Mouse (Mus musculus): ENCODE results near the gene Olfml1.

Olfml1 gene

DNA sequence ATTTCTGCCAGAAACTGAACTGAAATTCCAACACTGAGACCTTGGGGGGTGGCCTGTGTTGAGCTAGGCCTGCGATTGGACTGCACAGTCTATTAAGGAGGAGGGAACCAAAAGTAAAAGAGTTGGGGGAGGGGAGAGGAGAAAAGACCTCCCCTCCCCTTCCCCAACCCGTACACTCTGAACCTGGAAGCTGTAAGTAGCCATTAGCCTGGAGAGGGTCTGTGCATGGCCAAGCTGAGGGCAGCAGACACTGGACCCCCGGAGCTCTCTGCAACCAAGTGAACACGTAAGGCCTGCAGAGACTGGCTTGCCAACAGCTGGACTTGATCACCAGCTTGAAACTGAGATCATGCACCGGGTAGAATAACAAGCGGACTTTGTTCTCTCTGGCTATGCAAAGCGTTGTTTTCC, at the start of gene Olfml1:
TSS of gene Olfml1 (plus strand) at position 186 of the 411 bp plus-strand sequence.
- DNase-seq (ENCODE audit: low read depth), result no peak

DNA sequence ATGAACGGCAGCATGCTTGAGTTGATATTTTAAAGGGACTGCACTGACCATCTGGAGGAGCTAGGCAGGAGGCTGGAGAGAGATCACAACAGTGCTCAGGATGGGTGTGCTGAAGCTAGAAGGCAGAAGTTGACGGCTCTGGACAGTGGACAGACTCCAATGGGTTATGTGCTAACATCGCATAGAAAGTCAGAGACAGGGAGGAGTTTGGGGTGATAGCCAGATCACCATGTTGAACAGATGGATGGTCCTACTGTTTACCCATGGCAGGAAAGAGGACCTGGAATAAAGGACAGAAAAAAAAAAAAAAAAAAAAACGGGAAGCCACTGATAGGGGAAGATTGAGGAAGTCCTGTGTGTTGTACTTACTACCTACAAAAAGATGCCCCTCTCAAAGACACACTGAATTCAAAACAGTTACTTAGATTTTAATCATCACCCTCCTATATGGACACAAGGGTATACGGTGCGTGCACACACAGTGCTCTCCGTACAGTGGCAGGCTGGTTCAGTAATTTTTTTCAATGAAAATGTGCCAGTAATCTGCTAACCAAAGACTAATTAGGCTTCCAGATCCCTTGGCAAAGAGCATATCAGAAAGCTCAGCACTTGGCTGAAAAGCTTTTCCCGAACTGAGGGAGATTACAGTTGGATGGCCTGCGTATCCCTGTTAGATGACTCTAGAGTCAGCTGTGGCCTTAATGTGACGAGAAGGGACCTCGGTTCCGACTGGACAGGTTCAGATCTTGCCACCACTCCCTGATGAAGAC, 47.8 kb upstream of the Olfml1 start:
- DNase-seq (ENCODE audit: low read depth), result no peak

DNA sequence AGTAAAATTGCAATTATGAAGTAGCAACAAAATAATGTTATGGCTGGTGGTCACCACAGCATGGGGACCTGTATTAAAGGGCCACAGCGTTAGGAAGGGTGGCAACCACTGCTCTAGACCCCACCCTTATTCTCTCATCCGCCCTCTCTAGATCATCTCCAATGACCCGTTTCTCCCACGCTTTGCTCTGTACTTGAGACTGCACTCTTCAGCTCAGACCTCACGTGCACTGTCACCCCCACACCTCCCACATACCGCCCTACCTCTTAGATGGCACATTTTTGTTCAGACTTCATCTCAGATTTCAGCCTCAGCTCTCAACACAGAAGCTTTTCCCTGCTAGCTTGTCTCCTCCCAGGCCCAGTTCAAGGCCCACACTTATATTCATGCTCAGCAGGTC, 45.8 kb upstream of the Olfml1 start:
- DNase-seq (ENCODE audit: low read depth), result no peak

GRCm38 (mm10) chr7:107526299-107526698, 40.9 kb upstream of the Olfml1 start:
- peak; percentile 7 for DNase-seq (ENCODE audit: low read depth)

DNA sequence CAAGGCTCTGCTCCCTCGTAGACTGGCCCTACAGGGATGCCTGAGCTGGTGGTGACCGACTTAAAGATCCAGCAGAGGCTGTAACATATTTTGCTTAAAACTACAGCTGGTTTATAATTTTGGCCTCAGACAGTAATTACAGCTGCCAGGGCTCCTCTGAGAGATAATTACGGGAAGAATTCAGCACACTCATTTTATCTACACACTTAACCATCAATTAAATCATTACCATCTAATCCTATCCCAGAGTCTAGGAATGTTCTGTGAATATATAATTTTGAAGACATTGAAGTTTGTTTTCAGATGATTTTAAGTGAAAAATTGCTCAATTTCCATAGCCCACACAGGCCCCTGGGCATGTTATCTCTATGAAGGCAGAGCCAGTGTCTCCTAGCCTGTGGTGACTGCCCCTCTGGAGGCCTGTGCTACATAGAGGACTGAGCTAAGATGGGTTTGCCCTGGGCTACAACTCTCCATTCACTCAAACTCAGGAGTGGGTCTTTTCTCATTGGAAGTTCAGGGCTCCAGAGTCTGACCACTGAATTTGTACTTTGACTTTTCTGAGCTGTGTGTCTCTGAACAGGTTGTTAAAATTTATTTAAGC, 39.0 kb upstream of the Olfml1 start:
- no peak for DNase-seq (ENCODE audit: low read depth)

DNA sequence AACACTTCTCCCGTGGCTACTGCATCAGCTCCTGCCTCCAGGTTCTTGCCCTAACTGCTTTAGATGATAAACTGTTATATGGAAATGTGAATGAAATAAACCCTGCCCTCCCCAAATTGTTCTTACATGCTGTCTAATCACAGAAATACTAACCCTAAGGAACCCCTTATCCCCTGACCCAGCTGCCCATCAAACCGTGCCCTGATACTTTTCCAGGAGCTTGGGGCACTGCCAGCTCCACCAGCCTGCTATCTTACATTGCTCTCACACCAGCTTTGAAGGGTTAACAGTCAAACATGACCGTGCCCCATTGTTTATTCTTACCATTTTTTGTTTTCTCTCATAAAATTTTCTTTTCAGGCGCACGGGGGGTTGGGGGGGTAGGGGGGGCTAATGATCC, 37.9 kb upstream of the Olfml1 start:
- DNase-seq (ENCODE audit: low read depth), result no peak

DNA sequence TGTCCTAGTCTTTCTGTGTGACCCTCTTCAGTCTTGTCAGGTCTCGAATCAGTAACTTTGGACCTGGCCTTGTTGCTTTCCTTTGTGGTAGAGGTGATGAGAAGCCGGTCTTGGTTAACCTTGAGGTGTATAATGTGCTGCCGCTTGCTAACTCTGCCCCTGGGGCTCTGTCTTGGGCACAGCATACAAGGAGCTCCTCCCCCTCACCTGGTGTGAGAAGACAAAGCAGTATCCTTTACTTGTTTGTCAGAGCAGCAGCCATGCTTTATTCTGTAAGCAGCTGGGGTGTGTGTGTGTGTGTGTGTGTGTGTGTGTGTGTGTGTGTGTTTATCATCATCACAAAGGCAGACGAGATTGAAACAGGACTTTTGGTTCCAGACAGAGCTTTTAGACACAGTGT, 31.9 kb upstream of the Olfml1 start:
- no peak for DNase-seq (ENCODE audit: low read depth)

GRCm38 (mm10) chr7:107536516-107536915, 30.7 kb upstream of the Olfml1 start:
- no peak for DNase-seq (ENCODE audit: low read depth)

DNA sequence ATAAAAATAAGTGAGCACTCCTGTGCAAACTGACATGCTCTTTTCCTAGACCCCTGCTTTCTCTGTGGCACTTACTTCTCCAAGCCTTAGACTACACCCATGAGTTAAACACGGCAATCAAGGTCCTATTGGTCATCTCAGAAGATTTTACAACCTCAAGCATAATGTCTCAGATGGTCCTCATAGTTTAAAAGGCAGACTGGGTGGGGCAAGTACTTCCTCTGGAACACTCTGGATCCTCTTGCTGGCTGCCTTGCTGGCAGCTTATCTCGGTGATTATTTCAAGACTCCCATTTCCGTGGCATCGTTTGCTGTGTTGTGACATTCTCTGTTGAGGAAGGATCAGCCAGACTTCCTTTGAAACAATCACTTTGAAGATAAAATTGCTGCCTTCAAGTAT, 27.2 kb upstream of the Olfml1 start:
- DNase-seq (ENCODE audit: low read depth), result no peak

GRCm38 (mm10) chr7:107545011-107545410, 22.2 kb upstream of the Olfml1 start:
- no peak for DNase-seq (ENCODE audit: low read depth)

DNA sequence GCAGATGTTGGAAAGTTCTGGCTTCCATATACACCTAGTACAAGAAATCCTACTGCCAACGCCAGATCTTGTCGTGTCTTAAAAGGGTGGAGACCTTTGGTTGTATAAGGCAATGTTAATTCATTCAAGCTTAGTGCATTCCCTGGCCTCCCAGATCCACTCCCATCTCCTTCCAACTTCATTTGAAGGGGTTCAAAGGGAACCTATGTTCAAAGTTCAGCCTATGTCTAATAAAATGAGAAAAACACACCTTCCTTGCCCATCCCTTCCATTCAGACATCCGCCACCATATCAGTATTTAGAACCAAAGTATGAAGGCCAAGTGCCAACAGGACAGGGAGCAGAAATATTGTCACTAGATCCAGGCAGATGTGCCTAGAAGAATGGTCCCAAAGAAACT, 19.4 kb upstream of the Olfml1 start:
- no peak for DNase-seq (ENCODE audit: low read depth)

- no peak for DNase-seq (ENCODE audit: low read depth)
Observed at GRCm38 (mm10) chr7:107553461-107553860, 13.8 kb upstream of the Olfml1 start.

- peak; percentile 17 for DNase-seq (ENCODE audit: low read depth)
Observed at GRCm38 (mm10) chr7:107555906-107556305, 11.3 kb upstream of the Olfml1 start.

- DNase-seq (ENCODE audit: low read depth), result no peak
Observed at GRCm38 (mm10) chr7:107560675-107561074, 6.6 kb upstream of the Olfml1 start.

DNA sequence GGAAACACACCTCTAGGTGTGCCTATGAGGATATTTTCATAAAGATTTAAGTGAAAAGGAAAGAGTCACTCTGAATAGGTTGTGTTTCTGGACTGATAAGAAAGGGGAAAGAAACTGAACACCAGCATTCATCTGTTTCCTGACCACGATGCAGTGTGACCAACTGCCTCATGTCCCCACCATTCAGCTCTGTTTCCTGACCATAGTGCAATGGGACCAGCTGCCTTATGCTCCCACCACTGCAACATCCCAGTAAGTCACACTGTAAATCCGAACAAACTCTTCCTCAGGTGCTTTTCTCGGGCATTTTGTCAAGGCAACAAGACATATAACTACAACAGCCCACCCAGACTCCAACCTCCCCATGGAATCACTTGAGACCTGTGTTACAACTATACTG, 5.7 kb upstream of the Olfml1 start:
- DNase-seq (ENCODE audit: low read depth), result peak; percentile 9

DNA sequence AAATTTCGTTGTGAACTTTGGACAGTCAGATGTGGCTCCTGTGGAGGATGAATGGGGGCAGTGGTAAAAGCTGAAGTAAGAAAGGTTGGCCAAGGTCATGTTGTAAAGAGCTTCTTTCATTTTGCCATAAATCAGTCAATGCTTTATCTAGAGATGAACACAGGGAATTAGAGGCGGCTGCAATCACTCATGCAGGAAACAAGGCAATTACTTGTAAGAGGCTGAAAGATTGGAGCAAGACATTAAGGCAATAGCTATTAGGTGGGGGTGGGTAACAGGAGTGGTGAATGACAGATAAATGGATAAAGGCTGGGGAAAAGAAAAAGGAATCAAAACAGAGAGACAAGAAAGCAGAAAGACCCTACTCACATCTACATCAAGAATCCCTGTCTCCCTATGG, 3.5 kb upstream of the Olfml1 start:
- DNase-seq (ENCODE audit: low read depth), result no peak

DNA sequence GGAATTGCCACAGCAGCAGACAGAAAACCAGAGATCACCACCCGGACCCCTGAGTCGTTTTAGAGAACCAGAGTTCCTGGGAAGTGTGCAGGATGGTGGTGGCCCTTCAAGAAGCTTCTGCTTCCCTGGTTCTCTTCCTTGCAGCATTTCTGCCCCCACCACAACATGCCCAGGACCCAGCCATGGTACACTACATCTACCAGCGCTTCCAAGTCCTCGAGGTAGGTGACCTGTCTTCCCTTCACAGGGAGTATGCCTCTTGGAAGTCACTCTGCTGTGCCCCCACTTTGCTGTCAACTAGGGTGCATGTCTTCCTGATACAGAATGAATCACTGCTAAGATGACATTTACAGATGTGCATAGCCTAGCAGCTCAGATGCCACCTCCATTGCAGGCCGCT, 428 bp downstream of the Olfml1 start:
- no peak for DNase-seq (ENCODE audit: low read depth)

DNA sequence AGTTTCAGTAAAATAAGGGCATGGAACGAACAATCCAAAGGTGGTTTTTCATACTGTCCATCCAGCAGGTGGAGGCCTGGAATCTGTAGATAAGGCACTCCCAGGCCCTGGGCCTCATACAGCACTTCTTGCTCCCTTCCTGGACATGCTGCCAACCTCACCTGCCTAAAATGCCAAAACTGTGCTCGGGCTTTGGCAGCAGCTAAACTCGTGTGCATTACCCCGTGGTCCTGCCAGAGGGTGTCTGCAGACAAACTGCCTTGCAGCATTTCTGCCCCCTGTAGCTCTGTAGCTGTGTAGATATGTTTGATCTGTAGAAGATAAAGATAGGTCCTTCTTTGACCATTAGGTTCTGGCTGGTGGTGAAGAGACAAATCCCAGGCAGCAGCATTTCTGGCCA, 1.7 kb downstream of the Olfml1 start:
- DNase-seq (ENCODE audit: low read depth), result no peak

- DNase-seq (ENCODE audit: low read depth), result no peak
Observed at GRCm38 (mm10) chr7:107573856-107574255, 6.6 kb downstream of the Olfml1 start.

GRCm38 (mm10) chr7:107574276-107574675, 7.0 kb downstream of the Olfml1 start:
- no peak for DNase-seq (ENCODE audit: low read depth)

- no peak for DNase-seq (ENCODE audit: low read depth)
Observed at GRCm38 (mm10) chr7:107592641-107593040, 25.4 kb downstream of the Olfml1 start.

- peak; percentile 36 for DNase-seq (ENCODE audit: low read depth)
Observed at GRCm38 (mm10) chr7:107593904-107594303, 26.7 kb downstream of the Olfml1 start.

DNA sequence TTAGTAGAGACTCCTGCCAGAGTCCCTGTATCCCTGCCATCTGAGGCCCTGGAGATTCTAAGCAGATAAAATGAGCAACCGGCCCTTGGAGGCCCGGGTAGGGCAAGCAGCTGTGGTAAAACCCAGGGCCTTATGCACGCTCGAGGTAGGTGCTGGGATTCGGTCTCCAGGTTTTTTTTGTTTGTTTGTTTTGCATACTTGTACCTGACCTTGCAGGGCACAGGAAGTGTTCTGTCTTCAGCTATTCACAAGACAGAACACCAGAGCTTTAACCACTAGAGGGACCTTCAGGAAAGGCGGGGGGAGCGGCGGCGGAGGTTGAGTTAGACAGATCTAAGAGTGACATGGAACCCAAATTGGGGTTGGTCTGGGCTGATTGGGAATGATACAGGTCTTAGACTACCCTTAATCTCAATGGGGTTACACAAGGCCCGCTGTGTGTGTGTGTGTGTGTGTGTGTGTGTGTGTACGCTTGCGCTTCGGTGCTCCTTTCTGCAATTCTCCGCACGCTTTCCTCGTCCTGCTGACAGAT, 27.1 kb downstream of the Olfml1 start:
- DNase-seq (ENCODE audit: low read depth), result peak; percentile 36

Data from c-Kit-positive CD71-negative TER-119-negative erythroid progenitor cells, embryonic 14.5 days (primary cell).